Mouse (Mus musculus) gastrocnemius, adult 8-10 months (tissue): ENCODE measurements around the gene Fam110c. TPM values are rescaled to one million over a fixed set of nuclear protein-coding genes. Genes with fewer than 3 reads are reported as not detected.

Experiments used
- DNase-seq, 2 experiments: peaks; one replicate each; pipeline ENCODE4 v3.0.0; 2022; ENCODE audit warnings: low spot score in 2 of 2
- total RNA-seq, 4 experiments: library from RNA; stranded (reverse); gene quantifications; 2 replicates each; pipeline ENCODE4 v1.2.4; 2022

The Fam110c gene
- total RNA-seq, 4 experiments from 2014 or later, result not detected

GRCm38 (mm10) chr12:31101821-31102220 is 28.2 kb downstream of the Fam110c start:
- DNase-seq, result no peak

- peak in 1 of 2 experiments; percentile 7 for DNase-seq
Measured at GRCm38 (mm10) chr12:31116005-31116466, 42.4 kb downstream of the Fam110c start.

DNA sequence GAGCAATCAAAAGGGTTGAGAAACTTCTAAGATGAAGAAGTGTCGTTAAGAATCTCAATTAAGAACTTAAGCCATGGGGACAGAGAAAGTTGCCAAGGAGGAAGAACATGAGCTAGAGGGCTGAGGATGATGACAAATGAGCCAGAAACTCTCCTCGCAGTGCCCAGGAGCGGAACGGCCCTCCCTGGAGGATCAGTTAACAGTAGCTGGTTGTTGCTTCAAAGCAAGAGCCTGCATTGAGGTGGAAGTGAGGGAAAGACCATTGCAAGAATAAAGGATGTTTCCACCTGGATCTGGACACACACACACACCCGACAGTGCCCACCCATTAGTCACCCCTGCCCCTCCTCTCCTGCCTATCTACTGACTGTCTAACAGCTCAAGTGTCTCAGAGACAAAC is 46.9 kb downstream of the Fam110c start:
- no peak for DNase-seq

DNA sequence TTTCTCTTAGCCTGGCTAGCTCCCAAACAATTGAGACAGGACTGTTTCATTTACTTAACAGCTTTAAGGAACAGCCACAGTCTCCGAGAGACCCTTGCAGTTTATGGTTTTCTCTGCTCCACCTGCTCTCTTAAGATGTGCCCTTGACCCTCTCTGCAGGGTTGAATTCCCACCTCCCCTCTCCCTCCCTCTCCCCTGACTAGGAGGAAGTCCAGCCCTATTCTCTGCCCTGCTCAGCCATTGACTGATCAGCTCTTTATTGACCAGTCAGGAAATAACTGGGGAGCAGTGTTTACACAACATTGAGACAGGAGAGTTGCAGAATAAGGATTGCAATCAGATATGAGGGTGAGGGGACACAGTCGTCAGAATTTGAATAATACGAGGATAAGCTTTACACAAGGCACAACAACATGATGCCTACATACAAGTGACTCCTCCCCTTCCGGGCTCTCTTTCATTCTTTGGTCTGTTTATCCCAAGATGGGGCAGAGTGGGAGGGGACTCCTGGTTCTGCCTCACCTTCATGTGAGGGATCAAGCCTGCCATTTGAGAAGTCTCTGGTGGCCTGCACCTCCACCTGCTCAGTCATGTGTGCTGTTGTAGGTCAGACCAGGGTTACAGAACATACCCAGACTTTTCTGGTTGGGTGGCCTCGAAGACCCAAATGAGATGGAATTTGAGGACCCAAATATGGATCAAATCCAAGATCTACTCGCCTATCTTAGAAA is 49.4 kb downstream of the Fam110c start:
- no peak for DNase-seq

DNA sequence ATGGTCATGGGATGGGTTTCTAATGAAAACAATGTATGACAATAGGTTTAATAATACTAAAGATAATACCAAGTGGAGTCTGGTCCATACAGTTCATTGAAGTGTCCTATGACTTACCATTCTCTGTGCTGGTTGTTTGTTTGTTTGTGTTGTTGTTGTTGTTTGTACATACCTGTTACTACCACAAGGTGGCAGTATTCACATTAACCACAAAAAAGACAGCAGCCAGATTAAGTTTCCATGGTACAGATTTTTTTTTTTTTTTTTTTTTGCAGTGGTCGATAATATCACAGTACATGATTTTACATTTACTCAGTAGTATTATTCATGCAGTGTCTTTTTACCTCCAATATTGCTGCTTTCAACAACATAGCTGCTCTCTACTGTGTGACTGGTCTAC is 52.4 kb downstream of the Fam110c start:
- DNase-seq, result no peak

GRCm38 (mm10) chr12:31129548-31129947 is 55.9 kb downstream of the Fam110c start:
- no peak for DNase-seq

Other genes with a start within 250 kb of the Fam110c start
- gene Alkal2, start 189.5 kb upstream of the Fam110c start, total RNA-seq, result under 1 TPM; 0.22 to 0.63 (median 0.49) TPM
- 10 to 100 TPM; 34.1 to 43.2 (median 36.8) TPM for gene Acp1, start 162.3 kb upstream of the Fam110c start, total RNA-seq
- gene Sh3yl1, start 162.2 kb upstream of the Fam110c start, total RNA-seq, result under 1 TPM; 0.24 to 0.99 (median 0.77) TPM
- not detected for gene Gm6993, start 166.9 kb downstream of the Fam110c start, total RNA-seq
- gene Lamb1, start 191.4 kb downstream of the Fam110c start, total RNA-seq, result 10 to 100 TPM in 1 of 4 experiments, 1 to 10 TPM in 3; 6.6 to 10.9 (median 9.1) TPM